Mouse (Mus musculus): ENCODE measurements around the gene Pcsk4. TPM values are rescaled to one million over a fixed set of nuclear protein-coding genes. Genes with fewer than 3 reads are reported as not detected.
"Not testable (repeated sequence)": the region's sequence is repeated elsewhere in the genome, so short reads cannot be mapped to it uniquely, and the experiment has no call there.

Gene Pcsk4
- polyA plus RNA-seq, 1 experiment from 2014 or later = 5.4 TPM

- no peak overlapping the region for H3K9ac ChIP-seq (ENCODE audit: low read depth, low read length)
- no peak for ATAC-seq (replicated peaks; ENCODE audit: low FRiP score, low read depth)
- WGBS = 26% methylated on average over 11 of the region's 11 CpGs
- H3K4me1 ChIP-seq (replicated peaks; ENCODE audit: insufficient read depth, low read length) = peaks cover 12% of the 10 kb centered on the region; the same call in 1 of the 2 replicates
- no peak for DNase-seq (ENCODE audit: low spot score)
- H3K4me3 ChIP-seq (replicated peaks; ENCODE audit: low read depth, low read length) = no peak overlapping the region
- no peak overlapping the region for H3K27ac ChIP-seq
- H3K4me2 ChIP-seq (ENCODE audit: low read length) = no peak overlapping the region
- H3K9me3 ChIP-seq (replicated peaks; ENCODE audit: low read length) = no peaks in the 10 kb centered on the region
- H3K27me3 ChIP-seq (ENCODE audit: insufficient read depth, low read length) = peaks cover 43% of the 10 kb centered on the region
- H3K36me3 ChIP-seq (ENCODE audit: insufficient read depth, low read length) = no peaks in the 10 kb centered on the region
- TF ChIP-seq CTCF (IDR thresholded peaks at IDR 0.05; ENCODE audit: low read depth) = no peak
These were observed 22.6 kb upstream of the Pcsk4 start for GRCm38 (mm10) chr10:80351896-80352295.

GRCm38 (mm10) chr10:80350292-80350691 lies 21.0 kb upstream of the Pcsk4 start:
- H3K27me3 ChIP-seq (ENCODE audit: insufficient read depth, low read length) = peaks cover 27% of the 10 kb centered on the region
- 4% methylated on average over 7 of the region's 7 CpGs for WGBS
- ATAC-seq (replicated peaks; ENCODE audit: low FRiP score, low read depth) (peak; percentile 78), DNase-seq (ENCODE audit: low spot score) (peak; percentile 88)
- no peak overlapping the region for H3K27ac ChIP-seq
- H3K36me3 ChIP-seq (ENCODE audit: insufficient read depth, low read length) = no peaks in the 10 kb centered on the region
- H3K4me1 ChIP-seq (replicated peaks; ENCODE audit: insufficient read depth, low read length) = peaks cover 8% of the 10 kb centered on the region; the same call in 1 of the 2 replicates
- no peak overlapping the region for H3K9ac ChIP-seq (ENCODE audit: low read depth, low read length)
- H3K4me3 ChIP-seq (replicated peaks; ENCODE audit: low read depth, low read length) = no peak overlapping the region
- peak; percentile 94 for TF ChIP-seq CTCF (IDR thresholded peaks at IDR 0.05; ENCODE audit: low read depth)
- H3K4me2 ChIP-seq (ENCODE audit: low read length) = no peak overlapping the region; the same call in 1 of the 2 replicates
- H3K9me3 ChIP-seq (replicated peaks; ENCODE audit: low read length) = no peaks in the 10 kb centered on the region

- peak overlapping the region; percentile 53 for H3K4me2 ChIP-seq (ENCODE audit: low read length)
- no peak for TF ChIP-seq CTCF (IDR thresholded peaks at IDR 0.05; ENCODE audit: low read depth)
- no peak overlapping the region for H3K9ac ChIP-seq (ENCODE audit: low read depth, low read length)
- no peak overlapping the region; the same call in 1 of the 2 replicates for H3K4me3 ChIP-seq (replicated peaks; ENCODE audit: low read depth, low read length)
- peaks cover 27% of the 10 kb centered on the region for H3K27me3 ChIP-seq (ENCODE audit: insufficient read depth, low read length)
- no peaks in the 10 kb centered on the region for H3K36me3 ChIP-seq (ENCODE audit: insufficient read depth, low read length)
- 18% methylated on average over 25 of the region's 26 CpGs for WGBS
- H3K9me3 ChIP-seq (replicated peaks; ENCODE audit: low read length) = no peaks in the 10 kb centered on the region
- ATAC-seq (replicated peaks; ENCODE audit: low FRiP score, low read depth) (no peak), DNase-seq (ENCODE audit: low spot score) (no peak)
- H3K27ac ChIP-seq = no peak overlapping the region
- peaks cover 12% of the 10 kb centered on the region; the same call in 1 of the 2 replicates for H3K4me1 ChIP-seq (replicated peaks; ENCODE audit: insufficient read depth, low read length)
These were observed 19.7 kb upstream of the Pcsk4 start for GRCm38 (mm10) chr10:80348981-80349380.

GRCm38 (mm10) chr10:80348244-80348781 lies 19.0 kb upstream of the Pcsk4 start, which contains the start of gene Adamtsl5:
TSS of gene Adamtsl5 (minus strand) at chr10:80348412.
- peak within 1 kb of the TSS; percentile 37; the same call in 1 of the 2 replicates for H3K9ac ChIP-seq (ENCODE audit: low read depth, low read length)
- WGBS = under 1% methylated on average over 35 of the region's 42 CpGs
- peak; percentile 30; the same call in 1 of the 2 replicates for ATAC-seq (replicated peaks; ENCODE audit: low FRiP score, low read depth)
- no peak within 1 kb of the TSS for H3K27ac ChIP-seq
- H3K27me3 ChIP-seq (ENCODE audit: insufficient read depth, low read length) = peaks cover 27% of the 10 kb centered on the region
- DNase-seq (ENCODE audit: low spot score) = peak; percentile 47
- TF ChIP-seq CTCF (IDR thresholded peaks at IDR 0.05; ENCODE audit: low read depth) = peak; percentile 73
- H3K4me3 ChIP-seq (replicated peaks; ENCODE audit: low read depth, low read length) = peak within 1 kb of the TSS; percentile 30
- no peaks in the 10 kb centered on the region for H3K9me3 ChIP-seq (replicated peaks; ENCODE audit: low read length)
- H3K4me2 ChIP-seq (ENCODE audit: low read length) = peak within 1 kb of the TSS; percentile 53
- no peaks in the 10 kb centered on the region for H3K36me3 ChIP-seq (ENCODE audit: insufficient read depth, low read length)
- peaks cover 15% of the 10 kb centered on the region for H3K4me1 ChIP-seq (replicated peaks; ENCODE audit: insufficient read depth, low read length)

GRCm38 (mm10) chr10:80347514-80347967 lies 18.2 kb upstream of the Pcsk4 start:
- peak overlapping the region; percentile 30 for H3K4me3 ChIP-seq (replicated peaks; ENCODE audit: low read depth, low read length)
- DNase-seq (ENCODE audit: low spot score) = no peak
- WGBS = 8% methylated on average over 17 of the region's 17 CpGs
- peaks cover 21% of the 10 kb centered on the region for H3K4me1 ChIP-seq (replicated peaks; ENCODE audit: insufficient read depth, low read length)
- no peak overlapping the region for H3K27ac ChIP-seq
- H3K27me3 ChIP-seq (ENCODE audit: insufficient read depth, low read length) = peaks cover 27% of the 10 kb centered on the region
- TF ChIP-seq CTCF (IDR thresholded peaks at IDR 0.05; ENCODE audit: low read depth) = no peak
- no peaks in the 10 kb centered on the region for H3K9me3 ChIP-seq (replicated peaks; ENCODE audit: low read length)
- no peaks in the 10 kb centered on the region for H3K36me3 ChIP-seq (ENCODE audit: insufficient read depth, low read length)
- H3K9ac ChIP-seq (ENCODE audit: low read depth, low read length) = peak overlapping the region; percentile 37; the same call in 1 of the 2 replicates
- ATAC-seq (replicated peaks; ENCODE audit: low FRiP score, low read depth) = no peak
- peak overlapping the region; percentile 53 for H3K4me2 ChIP-seq (ENCODE audit: low read length)

GRCm38 (mm10) chr10:80345929-80346328 lies 16.6 kb upstream of the Pcsk4 start:
- Histone ChIP-seq H3K27me3 (ENCODE audit: insufficient read depth, low read length) (peaks cover 42% of the 10 kb centered on the region), H3K4me1 (replicated peaks; ENCODE audit: insufficient read depth, low read length) (peaks cover 28% of the 10 kb centered on the region)
- not testable (repeated sequence) for ATAC-seq (replicated peaks; ENCODE audit: low FRiP score, low read depth); H3K4me2 ChIP-seq (ENCODE audit: low read length); DNase-seq (ENCODE audit: low spot score); H3K9me3 ChIP-seq (replicated peaks; ENCODE audit: low read length); H3K36me3 ChIP-seq (ENCODE audit: insufficient read depth, low read length); H3K9ac ChIP-seq (ENCODE audit: low read depth, low read length); H3K4me3 ChIP-seq (replicated peaks; ENCODE audit: low read depth, low read length); H3K27ac ChIP-seq
- 80% methylated on average over 5 of the region's 6 CpGs for WGBS
